Mouse (Mus musculus) spleen, postnatal 4 days (tissue): ENCODE results near the gene Ntrk2.

Experiments used
- DNase-seq, 2 experiments: peaks; one replicate each; pipeline ENCODE4 v3.0.0; 2022; ENCODE audit warnings: low spot score in 2 of 2

Gene Ntrk2

DNA sequence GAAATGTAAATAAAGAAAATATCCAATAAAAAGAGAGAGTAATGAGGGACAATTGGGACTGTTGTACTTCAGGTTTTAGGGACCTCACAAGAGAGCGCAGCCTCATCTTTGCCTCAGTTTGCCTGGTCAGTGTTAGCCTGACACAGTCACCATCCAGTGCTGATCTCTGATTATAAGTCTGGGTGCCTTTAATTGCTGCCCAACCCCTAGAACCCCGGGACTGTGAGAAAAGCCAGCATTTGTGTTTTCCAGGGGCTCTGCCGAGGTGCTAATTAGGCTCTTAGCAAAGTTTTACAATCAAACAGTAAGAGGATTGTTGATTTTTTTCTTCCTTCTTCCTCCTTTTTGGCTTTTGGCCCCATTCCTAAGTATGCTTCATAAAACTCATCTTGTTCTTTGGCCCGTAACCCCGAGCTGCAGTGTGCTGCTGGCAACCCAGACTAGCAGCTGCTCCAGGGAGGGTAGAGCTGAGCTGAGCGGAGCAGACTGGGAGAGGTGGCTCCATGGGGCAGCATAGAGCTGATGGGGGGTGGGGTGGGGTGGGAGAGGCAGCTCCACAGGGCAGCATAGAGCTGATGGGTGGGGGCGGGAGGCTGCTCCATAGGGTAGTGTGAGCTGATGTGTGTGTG is 34.5 kb downstream of the Ntrk2 start:
- no peak for DNase-seq

- no peak for DNase-seq
Observed at GRCm38 (mm10) chr13:58843826-58844225, 37.5 kb downstream of the Ntrk2 start.

DNA sequence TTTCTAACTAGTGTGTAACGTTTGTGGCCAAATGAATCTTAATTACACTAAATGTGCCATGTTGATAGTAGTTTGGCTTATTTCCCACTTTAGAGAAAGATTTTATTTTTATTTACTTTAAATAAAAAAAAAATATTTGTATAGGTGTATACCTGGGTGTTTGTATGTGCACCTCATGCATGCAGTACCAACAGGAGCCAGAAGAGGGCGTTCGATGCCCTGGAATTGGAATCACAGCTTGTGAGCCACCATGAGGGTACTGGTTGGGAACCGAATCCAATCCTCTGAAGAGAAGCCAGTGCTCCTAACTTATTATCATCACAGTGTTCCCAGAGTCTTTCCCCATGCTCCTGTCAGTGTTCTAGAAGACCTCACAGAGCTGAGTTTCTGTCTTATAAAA is 42.2 kb downstream of the Ntrk2 start:
- no peak for DNase-seq

GRCm38 (mm10) chr13:58853685-58854084 is 47.3 kb downstream of the Ntrk2 start:
- no peak for DNase-seq

GRCm38 (mm10) chr13:58866239-58866638 is 59.9 kb downstream of the Ntrk2 start:
- DNase-seq: no peak

DNA sequence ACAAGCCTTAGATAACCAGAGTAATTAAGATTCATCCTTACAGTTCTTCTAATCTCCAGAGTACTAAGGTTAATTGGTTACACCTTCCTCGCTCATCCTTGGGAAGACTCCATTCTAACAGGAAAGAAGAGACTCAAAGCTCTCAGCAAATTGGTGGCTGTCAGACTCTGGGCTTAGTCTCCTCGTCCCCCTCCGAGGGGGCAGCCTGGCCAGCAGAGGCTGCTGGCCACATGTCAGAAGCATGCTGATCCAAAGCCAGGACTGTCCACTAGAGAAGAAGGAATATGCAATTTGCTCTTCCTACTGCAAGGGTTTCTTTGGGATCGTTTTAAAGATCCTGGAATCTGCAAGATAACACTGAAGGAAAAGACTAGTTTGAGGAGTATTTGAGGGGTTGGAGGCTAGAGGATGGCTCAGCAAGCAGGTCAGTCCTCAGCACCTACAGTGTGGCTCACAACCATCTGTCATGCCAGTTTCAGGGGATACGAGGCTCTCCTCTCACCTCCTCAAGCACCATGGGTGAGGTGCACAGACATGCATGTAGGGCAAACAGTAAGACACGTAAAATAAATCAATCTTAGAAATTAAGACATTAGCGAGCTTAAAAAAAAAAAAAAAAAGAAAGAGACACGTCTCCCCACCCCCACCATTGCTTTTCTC is 60.5 kb downstream of the Ntrk2 start:
- DNase-seq: no peak

- DNase-seq: no peak
Observed at GRCm38 (mm10) chr13:58882468-58882867, 76.1 kb downstream of the Ntrk2 start.

GRCm38 (mm10) chr13:58882916-58883315 is 76.5 kb downstream of the Ntrk2 start:
- DNase-seq: no peak

DNA sequence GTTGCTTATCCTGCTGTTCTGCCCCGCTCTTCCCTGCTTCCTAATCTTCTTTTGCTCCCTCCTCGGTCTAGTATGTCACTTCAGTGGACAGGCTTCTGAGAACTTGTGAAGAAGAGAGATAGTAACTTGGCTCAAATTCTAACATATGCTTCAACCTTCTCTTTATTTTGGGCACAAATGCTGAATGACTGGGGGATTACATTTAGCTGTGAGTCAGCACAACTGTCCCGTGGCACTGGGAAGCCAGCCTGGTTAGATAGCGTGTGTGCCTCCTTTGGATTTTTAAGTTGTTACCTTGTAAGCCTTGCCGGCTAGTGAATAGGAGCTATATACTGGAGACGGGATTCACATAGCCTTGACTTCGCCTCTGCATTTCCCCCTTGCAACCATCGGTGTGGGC is 79.7 kb downstream of the Ntrk2 start:
- no peak for DNase-seq

DNA sequence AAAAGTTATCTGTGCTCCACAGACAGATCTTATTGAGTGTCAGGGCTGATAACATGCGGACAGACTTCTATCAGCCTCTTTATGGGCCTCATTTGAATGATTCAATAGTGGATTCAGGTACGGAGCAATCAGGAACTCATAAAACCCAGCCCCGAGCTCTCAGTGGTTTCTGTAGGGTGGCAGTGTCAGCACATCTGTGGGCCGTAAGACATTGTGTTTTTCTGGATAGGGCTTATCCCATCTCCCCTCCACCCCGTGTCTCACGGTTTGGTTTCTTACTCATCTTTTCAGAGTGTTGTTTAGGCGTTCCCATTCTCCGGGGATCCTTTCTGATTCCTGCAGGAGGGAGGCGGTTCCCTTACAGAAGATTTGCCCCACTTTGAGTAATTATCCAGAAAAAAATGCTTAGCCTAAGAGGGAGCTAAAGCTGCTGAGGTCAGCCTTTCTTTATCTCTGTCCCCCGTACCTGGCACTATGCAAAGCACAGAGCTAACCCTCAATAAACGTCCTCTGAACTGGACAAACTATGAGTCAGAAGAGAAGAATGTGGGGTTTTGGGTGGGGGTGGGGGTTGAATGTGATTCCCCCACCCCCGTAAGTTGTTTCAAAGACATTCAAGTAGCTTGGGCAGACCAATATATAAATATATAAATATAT is 90.0 kb downstream of the Ntrk2 start:
- no peak for DNase-seq

DNA sequence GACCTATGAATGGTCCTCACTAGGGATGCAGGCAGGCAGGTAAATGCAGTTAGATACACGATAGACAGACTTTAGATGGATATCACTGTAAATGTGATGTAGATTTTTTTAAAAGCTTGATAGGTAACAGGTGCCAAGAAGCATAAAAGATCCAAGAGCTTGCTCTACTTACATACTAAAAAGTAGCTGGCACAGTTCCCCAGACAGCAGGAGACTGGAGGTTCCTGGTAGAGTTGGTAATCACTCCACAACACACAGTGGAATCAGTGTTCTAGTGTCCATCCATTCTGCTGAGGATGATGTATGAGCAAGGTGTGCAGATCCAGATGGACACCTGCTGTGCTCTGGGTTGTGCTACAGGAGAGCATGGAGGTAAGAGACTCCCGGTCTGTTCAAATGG is 93.0 kb downstream of the Ntrk2 start:
- no peak for DNase-seq

GRCm38 (mm10) chr13:58902313-58902712 is 95.9 kb downstream of the Ntrk2 start:
- no peak for DNase-seq

DNA sequence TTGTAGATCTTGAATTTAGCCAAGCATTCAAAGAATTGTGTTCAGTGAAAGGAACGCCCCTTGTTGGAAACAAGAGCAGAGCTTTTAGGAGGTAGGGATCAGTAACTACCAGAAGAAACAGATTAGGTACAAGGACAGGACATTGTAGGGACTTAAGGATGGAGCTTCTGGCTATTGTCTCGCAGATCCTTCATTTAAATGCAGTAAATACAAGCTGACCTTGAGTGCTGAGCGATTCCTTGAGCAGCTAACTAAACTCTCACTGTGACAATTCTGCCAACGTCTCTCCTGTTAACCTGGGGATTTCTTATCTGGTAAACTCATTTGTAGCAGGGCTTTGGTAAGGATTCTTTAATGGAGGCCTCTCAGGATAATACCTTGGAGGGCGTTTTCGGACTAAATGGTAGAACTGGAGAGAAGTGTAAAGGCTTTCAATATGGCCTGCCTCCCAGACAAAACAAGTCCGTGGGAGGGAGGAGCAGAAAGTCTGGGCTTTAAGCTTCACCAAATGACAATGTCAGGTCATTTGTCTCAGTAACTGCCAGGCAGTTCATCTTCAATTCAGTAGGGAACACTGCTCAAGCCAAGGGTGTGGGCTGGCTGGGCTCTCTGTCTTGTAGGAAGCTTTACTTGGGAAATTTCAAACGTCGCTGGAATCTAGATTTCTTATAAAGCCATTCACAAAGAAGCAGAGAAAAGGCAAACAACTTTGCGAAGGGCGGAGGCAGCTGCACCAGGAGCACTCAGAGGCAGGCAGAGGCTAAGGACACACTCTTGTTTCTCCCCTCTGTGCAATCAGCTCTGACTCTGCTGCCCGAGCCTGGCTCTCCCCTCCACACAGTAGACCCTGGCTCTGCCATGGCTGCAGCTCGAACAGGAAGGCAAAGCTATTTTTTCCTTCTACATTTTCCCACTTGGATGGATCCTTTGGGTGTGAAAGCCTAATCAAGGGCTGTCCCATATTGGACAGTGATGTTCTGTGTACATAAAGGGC is 98.7 kb downstream of the Ntrk2 start:
- DNase-seq: no peak

- DNase-seq: no peak
Observed at GRCm38 (mm10) chr13:58911936-58912335, 105.6 kb downstream of the Ntrk2 start.

DNA sequence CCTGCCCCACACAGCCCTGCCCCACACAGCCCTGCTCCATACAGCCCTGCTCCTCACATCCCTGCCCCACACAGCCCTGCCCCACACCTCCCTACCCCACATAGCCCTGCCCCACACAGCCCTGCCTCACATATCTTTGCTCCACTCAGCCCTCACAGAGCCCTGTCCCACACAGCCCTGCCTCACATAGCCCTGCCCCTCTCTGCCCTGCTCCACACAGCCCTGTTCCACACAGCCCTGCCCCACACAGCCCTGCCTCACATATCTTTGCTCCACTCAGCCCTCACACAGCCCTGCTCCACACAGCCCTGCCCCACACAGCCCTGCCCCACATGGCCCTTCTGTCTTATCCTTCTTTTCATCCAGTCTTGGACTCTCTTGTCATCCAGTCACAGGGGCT is 106.2 kb downstream of the Ntrk2 start:
- no peak for DNase-seq

DNA sequence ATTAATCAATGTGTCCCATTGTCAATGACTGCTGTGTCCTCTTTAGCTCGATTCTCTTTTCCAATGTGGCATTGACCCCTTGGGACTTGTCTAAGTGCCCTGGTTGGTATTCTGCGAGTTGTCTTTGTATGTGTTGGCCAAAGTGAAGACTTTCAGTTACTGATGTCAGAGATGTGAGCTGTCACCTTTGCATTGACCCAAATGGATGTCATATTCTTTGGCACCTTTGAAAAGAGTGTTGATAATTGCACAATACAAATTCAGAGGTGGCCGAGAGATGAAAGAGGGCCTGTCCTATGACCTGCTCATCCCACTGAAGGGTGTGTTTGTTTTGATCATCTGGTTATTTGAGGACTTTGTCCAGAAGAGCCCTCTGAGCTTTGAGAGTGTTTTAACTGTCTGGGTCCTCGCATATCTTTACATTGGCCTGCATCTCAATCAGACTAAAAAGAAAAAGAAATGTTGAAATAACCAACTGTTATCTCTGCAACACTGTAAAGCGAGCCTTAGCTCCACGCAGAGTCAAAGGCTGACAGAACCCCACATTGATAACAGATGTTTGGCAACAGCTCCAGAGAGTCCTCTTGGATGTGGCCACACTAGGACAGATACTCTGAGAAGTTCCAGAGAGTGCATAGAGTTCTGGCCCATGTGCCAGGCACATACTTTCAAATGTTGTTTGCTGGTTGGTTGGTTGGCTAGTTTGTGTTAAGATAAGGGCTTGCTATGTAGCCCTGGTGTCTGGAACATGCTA is 107.9 kb downstream of the Ntrk2 start:
- no peak for DNase-seq

DNA sequence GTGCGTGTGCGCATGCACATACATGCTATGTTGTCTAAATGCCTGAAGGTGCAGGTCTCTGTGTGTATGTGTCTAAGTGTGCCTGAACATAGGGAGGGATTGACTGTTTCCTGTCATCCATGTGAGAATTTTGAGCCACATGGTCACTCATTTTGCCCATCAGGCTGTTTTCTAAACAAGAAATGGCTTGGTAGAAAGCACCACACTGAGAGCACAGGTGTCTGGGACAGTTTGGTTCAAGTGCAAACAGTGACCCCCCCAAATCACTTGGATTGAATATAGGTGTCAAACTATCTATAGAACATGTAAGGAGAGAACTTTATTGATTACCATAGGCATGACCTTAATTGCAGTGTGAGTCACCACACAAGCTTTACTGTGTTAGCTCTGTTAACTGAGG is 110.0 kb downstream of the Ntrk2 start:
- DNase-seq: no peak

DNA sequence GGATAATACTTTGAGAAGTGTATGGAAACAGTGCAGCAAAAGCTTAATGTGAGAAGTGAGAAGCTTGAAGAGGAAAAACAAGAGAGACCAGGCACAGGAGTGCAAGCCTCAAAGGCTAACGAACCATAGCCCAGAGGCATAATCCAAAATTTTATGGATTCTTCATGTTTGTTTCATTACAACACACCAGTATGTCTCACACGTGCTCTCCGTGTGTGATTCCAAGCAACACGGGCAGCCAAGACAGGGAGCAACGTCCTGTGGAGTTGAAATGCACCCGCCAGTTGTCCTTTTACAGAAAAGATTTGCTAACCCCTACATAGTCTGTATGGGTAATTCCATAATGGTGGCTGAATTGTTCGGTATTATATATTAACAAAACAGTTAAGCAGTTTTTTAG is 113.9 kb downstream of the Ntrk2 start:
- DNase-seq: no peak

- DNase-seq: no peak
Observed at GRCm38 (mm10) chr13:58921255-58921654, 114.9 kb downstream of the Ntrk2 start.

GRCm38 (mm10) chr13:58921705-58922104 is 115.3 kb downstream of the Ntrk2 start:
- peak; percentile 46 to 64 for DNase-seq

DNA sequence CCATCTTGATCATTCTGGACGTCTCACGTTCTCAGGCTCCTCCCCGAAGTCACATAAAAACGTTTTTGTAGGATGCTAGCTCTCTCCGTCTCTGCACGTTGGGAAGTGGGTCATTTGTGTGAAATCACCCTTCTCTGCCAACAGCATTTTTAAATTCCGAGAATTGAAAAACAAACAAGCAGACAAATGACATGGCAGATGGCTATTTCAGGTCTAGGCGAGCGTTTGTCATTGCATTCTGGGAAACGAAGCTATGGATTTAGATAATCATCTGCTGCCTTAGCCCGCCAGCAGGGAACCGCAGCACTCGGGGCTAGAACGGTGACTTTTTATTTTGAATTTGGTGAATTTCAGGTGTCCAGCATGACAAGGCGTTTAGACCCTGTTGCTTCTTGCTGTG is 115.8 kb downstream of the Ntrk2 start:
- DNase-seq: no peak
